Comparison of ENCODE assay signal across 9 mouse cellular contexts in the genomic region with DNA sequence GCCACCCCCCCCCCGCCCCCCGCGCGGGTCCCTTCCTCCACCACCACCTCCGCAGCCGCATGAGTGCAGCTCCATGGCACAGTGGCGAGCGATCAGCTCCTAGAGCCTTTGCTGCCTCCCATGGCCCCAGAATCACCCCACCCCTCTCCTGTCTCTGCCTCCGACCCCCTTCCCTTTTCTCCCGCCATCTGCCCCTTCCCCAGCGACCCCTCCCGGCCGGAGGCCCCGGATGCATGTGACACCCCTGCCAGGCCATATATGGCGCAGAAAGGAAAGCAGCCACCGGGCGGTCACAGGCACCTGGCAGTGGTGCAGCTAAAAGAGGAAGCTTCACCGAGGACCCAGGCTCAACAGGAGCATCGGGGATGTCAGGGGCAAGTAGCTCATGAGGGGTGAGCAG. TPM values are rescaled to one million over a fixed set of nuclear protein-coding genes. Genes with fewer than 3 reads are reported as not detected.
A peak's percentile ranks its signal among the peaks of the same experiment; 100 is the strongest.
DNase-seq lines count a peak whose midpoint lies in the region; ATAC-seq and TF ChIP-seq lines count a peak whose summit lies in the region.
"Not testable (repeated sequence)": the region's sequence is repeated elsewhere in the genome, so short reads cannot be mapped to it uniquely, and the experiment has no call there.
"Had no signal": no experiment of that assay in that cellular context is flagged by ENCODE, and none has a peak within 500 bp of the region (broad histone marks: within the 10 kb centered on the region; RNA-seq: fewer than 3 reads in every experiment).

No protein-coding gene starts in this region.

- peak; percentile 4 for DNase-seq in T-cell, adult 2 months (ENCODE audit: low spot score)
- peak; percentile 74 for DNase-seq in embryo, embryonic 9.5 days (ENCODE audit: extremely low spot score)
- peak; percentile 91 for DNase-seq in heart, adult 11 months
- peak; percentile 67 for DNase-seq in hindbrain, postnatal 0 days (ENCODE audit: low spot score)
- peak; percentile 1 to 40 for DNase-seq in left cerebral cortex, postnatal 10 days (ENCODE audit: extremely low spot score in 1 of 2, low spot score in 2 of 2)
- DNase-seq in mesoderm, embryonic 11.5 days (ENCODE audit: low read depth, low spot score), result peak; percentile 66
- peak; percentile 8 for DNase-seq in right cerebral cortex, postnatal 25 days
- peak; percentile 23 for DNase-seq in urinary bladder, adult 2 months (ENCODE audit: low spot score)

- peak overlapping the region; percentile 56 for H3K9ac ChIP-seq in hindbrain, postnatal 0 days (replicated peaks; ENCODE audit: low read length)

- H3K4me2 ChIP-seq in hindbrain, postnatal 0 days (ENCODE audit: low read depth, low read length), result peak overlapping the region; percentile 51

- H3K4me3 ChIP-seq in hindbrain, postnatal 0 days (ENCODE audit: low read length), result peak overlapping the region; percentile 44

- not testable (repeated sequence) for H3K9me3 ChIP-seq in hindbrain, postnatal 0 days (ENCODE audit: low read length)

- TF ChIP-seq CTCF in hindbrain, postnatal 0 days (IDR thresholded peaks at IDR 0.05; ENCODE audit: low read depth), result peak; percentile 30; the same call in 1 of the 2 replicates

- intact Hi-C loops in left cerebral cortex, postnatal 10 days (cut with DNase I), result not testable (repeated sequence)

- H3K36me3 ChIP-seq in hindbrain, postnatal 0 days (ENCODE audit: insufficient read depth, low read length), result not testable (repeated sequence)

- not testable (repeated sequence) for ATAC-seq in hindbrain, postnatal 0 days

- under 1% methylated on average over 15 of the region's 19 CpGs for WGBS in hindbrain, postnatal 0 days

- not testable (repeated sequence) for H3K4me1 ChIP-seq in hindbrain, postnatal 0 days (ENCODE audit: insufficient read depth, low read length)

- not testable (repeated sequence) for H3K27me3 ChIP-seq in hindbrain, postnatal 0 days (ENCODE audit: insufficient read depth, low read length)

- H3K27ac ChIP-seq in hindbrain, postnatal 0 days, result peak overlapping the region; percentile 74

RNA-seq across cellular contexts. Expression of gene Gm3739, which starts 0.2 kb away (rescaled TPM):
- total RNA-seq in hindbrain, postnatal 0 days (2014; rRNA removed), result 5.6 and 6.0 TPM in 2 replicates
- 7.4 and 8.4 TPM in 2 replicates for polyA plus RNA-seq in hindbrain, postnatal 0 days (2015; fragmentation: Nextera tagmentation; extraction: Ambion mirVana)
- 1 to 10 TPM; 1.3 to 2.3 TPM for total RNA-seq in left cerebral cortex, postnatal 10 days (2021)
- polyA plus RNA-seq in urinary bladder, adult 2 months (2012; rRNA removed), result 3.2 and 4.9 TPM in 2 replicates

RNA-seq across cellular contexts. Expression of gene Gm5797, which starts 17.1 kb away (rescaled TPM):
- total RNA-seq in hindbrain, postnatal 0 days (2014; rRNA removed), result not detected in 2 replicates
- polyA plus RNA-seq in hindbrain, postnatal 0 days (2015; fragmentation: Nextera tagmentation; extraction: Ambion mirVana), result not detected in 2 replicates
- not detected for total RNA-seq in left cerebral cortex, postnatal 10 days (2021)
- polyA plus RNA-seq in urinary bladder, adult 2 months (2012; rRNA removed), result not detected in 2 replicates
- total RNA-seq: megakaryocyte-erythroid progenitor cell, adult 5-6 weeks had no signal

RNA-seq across cellular contexts. Expression of gene Gm8374, which starts 49.8 kb away (rescaled TPM):
- total RNA-seq in hindbrain, postnatal 0 days (2014; rRNA removed), result not detected in 2 replicates
- polyA plus RNA-seq in hindbrain, postnatal 0 days (2015; fragmentation: Nextera tagmentation; extraction: Ambion mirVana), result not detected in 2 replicates
- not detected for total RNA-seq in left cerebral cortex, postnatal 10 days (2021)
- polyA plus RNA-seq in urinary bladder, adult 2 months (2012; rRNA removed), result not detected in 2 replicates
- total RNA-seq: megakaryocyte-erythroid progenitor cell, adult 5-6 weeks had no signal

RNA-seq across cellular contexts. Expression of gene Gm3727, which starts 50.6 kb away (rescaled TPM):
- not detected in 2 replicates for total RNA-seq in hindbrain, postnatal 0 days (2014; rRNA removed)
- polyA plus RNA-seq in hindbrain, postnatal 0 days (2015; fragmentation: Nextera tagmentation; extraction: Ambion mirVana), result not detected in 2 replicates
- not detected for total RNA-seq in left cerebral cortex, postnatal 10 days (2021)
- polyA plus RNA-seq in urinary bladder, adult 2 months (2012; rRNA removed), result not detected in 2 replicates
- total RNA-seq: megakaryocyte-erythroid progenitor cell, adult 5-6 weeks had no signal

Comparison
In these comparisons a context has a peak if more than half of its experiments do, and no peak if none do; other contexts are left out.
1. DNase-seq: peak in every context shown above with its lines; median percentile 91 in heart, adult 11 months; 74 in embryo, embryonic 9.5 days; 67 in hindbrain, postnatal 0 days; 66 in mesoderm, embryonic 11.5 days; 23 in urinary bladder, adult 2 months; 20 in left cerebral cortex, postnatal 10 days; 8 in right cerebral cortex, postnatal 25 days; 4 in T-cell, adult 2 months.